ENCODE assay signal across 27 mouse cellular contexts in genomic region chr17:63229111-63229510, GRCm38 (mm10).
A peak's percentile ranks its signal among the peaks of the same experiment; 100 is the strongest.
DNase-seq lines count a peak whose midpoint lies in the region; ATAC-seq and TF ChIP-seq lines count a peak whose summit lies in the region.
"Had no signal": no experiment of that assay in that cellular context is flagged by ENCODE, and none has a peak within 500 bp of the region (broad histone marks: within the 10 kb centered on the region; RNA-seq: fewer than 3 reads in every experiment).

No protein-coding gene starts in this region.

- no peak for TF ChIP-seq POLR2A in brain, embryonic 14.5 days (IDR thresholded peaks at IDR 0.05; ENCODE audit: borderline replicate concordance, extremely low read depth, insufficient read depth, insufficient read length, poor library complexity, severe bottlenecking)

- intact Hi-C loops in left cerebral cortex, postnatal 4 days (cut with DNase I) = no loop called here

- H3K9ac ChIP-seq in forebrain, embryonic 12.5 days = no peak overlapping the region
- H3K9ac ChIP-seq in forebrain, embryonic 16.5 days (replicated peaks; ENCODE audit: low read depth, low read length) = no peak overlapping the region
- no peak overlapping the region for H3K9ac ChIP-seq in hindbrain, embryonic 16.5 days (ENCODE audit: low read depth, low read length)
- H3K9ac ChIP-seq in hindbrain, embryonic 14.5 days = no peak overlapping the region
- no peak overlapping the region for H3K9ac ChIP-seq in midbrain, postnatal 0 days (replicated peaks; ENCODE audit: low read length, poor library complexity, severe bottlenecking)
- H3K9ac ChIP-seq: embryonic facial prominence, embryonic 15.5 days; heart, embryonic 12.5 days; hindbrain, embryonic 15.5 days; kidney, embryonic 15.5 days; limb, embryonic 13.5 days; liver, embryonic 12.5 days had no signal

- no peak overlapping the region for H3K4me3 ChIP-seq in forebrain, embryonic 12.5 days (replicated peaks)
- H3K4me3 ChIP-seq in forebrain, embryonic 16.5 days (replicated peaks; ENCODE audit: low read length) = no peak overlapping the region
- H3K4me3 ChIP-seq in hindbrain, embryonic 16.5 days (ENCODE audit: low read length) = no peak overlapping the region
- no peak overlapping the region for H3K4me3 ChIP-seq in hindbrain, embryonic 14.5 days (replicated peaks; ENCODE audit: low read length)
- no peak overlapping the region for H3K4me3 ChIP-seq in midbrain, postnatal 0 days (ENCODE audit: low read depth, low read length)
- H3K4me3 ChIP-seq: embryonic facial prominence, embryonic 15.5 days; heart, embryonic 12.5 days; hindbrain, embryonic 15.5 days; kidney, embryonic 15.5 days; limb, embryonic 13.5 days; liver, embryonic 12.5 days had no signal

- H3K9me3 ChIP-seq in forebrain, embryonic 12.5 days = no peaks in the 10 kb centered on the region
- no peaks in the 10 kb centered on the region for H3K9me3 ChIP-seq in forebrain, embryonic 16.5 days (ENCODE audit: control insufficient read depth, low read length)
- H3K9me3 ChIP-seq in hindbrain, embryonic 16.5 days (ENCODE audit: control insufficient read depth, low read length) = no peaks in the 10 kb centered on the region
- no peaks in the 10 kb centered on the region for H3K9me3 ChIP-seq in hindbrain, embryonic 14.5 days (ENCODE audit: control insufficient read depth, low read length)
- H3K9me3 ChIP-seq in midbrain, postnatal 0 days (ENCODE audit: low read length) = no peaks in the 10 kb centered on the region
- H3K9me3 ChIP-seq: embryonic facial prominence, embryonic 15.5 days; heart, embryonic 12.5 days; hindbrain, embryonic 15.5 days; kidney, embryonic 15.5 days; limb, embryonic 13.5 days; liver, embryonic 12.5 days had no signal

- H3K27ac ChIP-seq in forebrain, embryonic 12.5 days = no peak overlapping the region
- H3K27ac ChIP-seq in forebrain, embryonic 16.5 days (ENCODE audit: low read length) = no peak overlapping the region
- no peak overlapping the region for H3K27ac ChIP-seq in hindbrain, embryonic 16.5 days (ENCODE audit: low read depth, low read length)
- H3K27ac ChIP-seq in hindbrain, embryonic 14.5 days = no peak overlapping the region
- H3K27ac ChIP-seq in midbrain, postnatal 0 days (ENCODE audit: low read depth, low read length) = no peak overlapping the region
- H3K27ac ChIP-seq: embryonic facial prominence, embryonic 15.5 days; hindbrain, embryonic 15.5 days; kidney, embryonic 15.5 days; limb, embryonic 13.5 days; liver, embryonic 12.5 days had no signal

- no peaks in the 10 kb centered on the region for H3K36me3 ChIP-seq in forebrain, embryonic 12.5 days (replicated peaks)
- H3K36me3 ChIP-seq in forebrain, embryonic 16.5 days (ENCODE audit: control insufficient read depth, insufficient read depth) = no peaks in the 10 kb centered on the region
- no peaks in the 10 kb centered on the region for H3K36me3 ChIP-seq in hindbrain, embryonic 16.5 days (ENCODE audit: control insufficient read depth, insufficient read depth, low read length)
- no peaks in the 10 kb centered on the region for H3K36me3 ChIP-seq in hindbrain, embryonic 14.5 days (replicated peaks; ENCODE audit: control insufficient read depth, insufficient read depth)
- H3K36me3 ChIP-seq in midbrain, postnatal 0 days (ENCODE audit: insufficient read depth, low read length) = no peaks in the 10 kb centered on the region
- H3K36me3 ChIP-seq: embryonic facial prominence, embryonic 15.5 days; heart, embryonic 12.5 days; hindbrain, embryonic 15.5 days; kidney, embryonic 15.5 days; limb, embryonic 13.5 days; liver, embryonic 12.5 days had no signal

- DNase-seq in hindbrain, embryonic 14.5 days (ENCODE audit: low spot score) = no peak
- DNase-seq in brain, embryonic 14.5 days (ENCODE audit: low read depth) = peak; percentile 77
- peak; percentile 24 for DNase-seq in midbrain, postnatal 0 days (ENCODE audit: low spot score)
- DNase-seq in left cerebral cortex, postnatal 4 days = no peak
- DNase-seq in T-cell, adult 2 months (ENCODE audit: low spot score) = no peak
- DNase-seq: adrenal gland, adult 2 months; cerebellum, adult 18-20 months; cerebellum, postnatal 25 days; gastrocnemius, postnatal 10 days; heart, postnatal 10 days; kidney, adult 11 months; kidney, postnatal 4 days; lung, adult 18-20 months; lung, postnatal 10 days; right cerebral cortex, postnatal 25 days; spleen, adult 18-20 months had no signal

- TF ChIP-seq CTCF in brain, embryonic 14.5 days (IDR thresholded peaks at IDR 0.05; ENCODE audit: borderline replicate concordance, extremely low read depth, insufficient read depth, insufficient read length) = no peak
- no peak for TF ChIP-seq CTCF in midbrain, postnatal 0 days (IDR thresholded peaks at IDR 0.05)

- WGBS in forebrain, embryonic 12.5 days = 14% methylated on average over 4 of the region's 4 CpGs
- 10% methylated on average over 4 of the region's 4 CpGs for WGBS in forebrain, embryonic 16.5 days
- WGBS in hindbrain, embryonic 16.5 days = 41% methylated on average over 4 of the region's 4 CpGs
- WGBS in hindbrain, embryonic 14.5 days = 34% methylated on average over 4 of the region's 4 CpGs
- 33% methylated on average over 4 of the region's 4 CpGs for WGBS in midbrain, postnatal 0 days

- H3K4me2 ChIP-seq in forebrain, embryonic 12.5 days = no peak overlapping the region
- H3K4me2 ChIP-seq in forebrain, embryonic 16.5 days (ENCODE audit: low read length) = no peak overlapping the region
- H3K4me2 ChIP-seq in hindbrain, embryonic 16.5 days (ENCODE audit: low read length) = no peak overlapping the region
- no peak overlapping the region for H3K4me2 ChIP-seq in hindbrain, embryonic 14.5 days (replicated peaks)
- H3K4me2 ChIP-seq in midbrain, postnatal 0 days (ENCODE audit: low read depth, low read length, poor library complexity, severe bottlenecking) = no peak overlapping the region
- H3K4me2 ChIP-seq: embryonic facial prominence, embryonic 15.5 days; heart, embryonic 12.5 days; hindbrain, embryonic 15.5 days; kidney, embryonic 15.5 days; limb, embryonic 13.5 days; liver, embryonic 12.5 days had no signal

- H3K27me3 ChIP-seq in forebrain, embryonic 12.5 days = no peaks in the 10 kb centered on the region
- no peaks in the 10 kb centered on the region for H3K27me3 ChIP-seq in forebrain, embryonic 16.5 days (replicated peaks; ENCODE audit: control insufficient read depth, insufficient read depth, low read length)
- no peaks in the 10 kb centered on the region for H3K27me3 ChIP-seq in hindbrain, embryonic 16.5 days (replicated peaks; ENCODE audit: control insufficient read depth, insufficient read depth, low read length)
- H3K27me3 ChIP-seq in hindbrain, embryonic 14.5 days (ENCODE audit: control insufficient read depth, insufficient read depth, low read length) = no peaks in the 10 kb centered on the region
- no peaks in the 10 kb centered on the region for H3K27me3 ChIP-seq in midbrain, postnatal 0 days (ENCODE audit: insufficient read depth, low read length)
- H3K27me3 ChIP-seq: embryonic facial prominence, embryonic 15.5 days; heart, embryonic 12.5 days; hindbrain, embryonic 15.5 days; kidney, embryonic 15.5 days; limb, embryonic 13.5 days; liver, embryonic 12.5 days; Patski had no signal

- ATAC-seq in forebrain, embryonic 12.5 days (ENCODE audit: low FRiP score) = peak; percentile 83; the same call in 1 of the 2 replicates
- no peak for ATAC-seq in forebrain, embryonic 16.5 days
- 0 out of 2 replicates have a peak, but pooled peaks have one; percentile 27 for ATAC-seq in hindbrain, embryonic 16.5 days
- no peak for ATAC-seq in hindbrain, embryonic 14.5 days (ENCODE audit: low FRiP score)
- ATAC-seq in midbrain, postnatal 0 days (ENCODE audit: low FRiP score) = no peak
- ATAC-seq: CD4-positive, CD25-positive, alpha-beta regulatory T cell, adult 4 months; liver, embryonic 12.5 days; Patski had no signal

- peaks cover 10% of the 10 kb centered on the region for H3K4me1 ChIP-seq in forebrain, embryonic 12.5 days
- H3K4me1 ChIP-seq in forebrain, embryonic 16.5 days (replicated peaks; ENCODE audit: control insufficient read depth, insufficient read depth, low read length) = 0 out of 2 replicates have a peak, but pooled peaks cover 2% of the 10 kb centered on the region
- H3K4me1 ChIP-seq in hindbrain, embryonic 16.5 days (ENCODE audit: control insufficient read depth, insufficient read depth, low read depth, low read length) = no peaks in the 10 kb centered on the region
- peaks cover 7% of the 10 kb centered on the region; the same call in 1 of the 2 replicates for H3K4me1 ChIP-seq in hindbrain, embryonic 14.5 days (replicated peaks; ENCODE audit: control insufficient read depth, insufficient read depth, low read length)
- no peaks in the 10 kb centered on the region for H3K4me1 ChIP-seq in midbrain, postnatal 0 days (ENCODE audit: insufficient read depth, low read length)
- H3K4me1 ChIP-seq: heart, embryonic 12.5 days; limb, embryonic 13.5 days; liver, embryonic 12.5 days had no signal

Comparison
In these comparisons a context has a peak if more than half of its experiments do, and no peak if none do; other contexts are left out.
1. ATAC-seq: peak in forebrain, embryonic 12.5 days (single experiment) and hindbrain, embryonic 16.5 days (single experiment); none in forebrain, embryonic 16.5 days (single experiment), hindbrain, embryonic 14.5 days (single experiment) and midbrain, postnatal 0 days (single experiment).
2. DNase-seq: peak in brain, embryonic 14.5 days (single experiment) and midbrain, postnatal 0 days (single experiment); none in hindbrain, embryonic 14.5 days (single experiment), left cerebral cortex, postnatal 4 days (single experiment) and T-cell, adult 2 months (single experiment).